Mouse (Mus musculus) right cerebral cortex, adult 18-20 months (tissue): ENCODE results near the gene Rbms2.
A peak's percentile ranks its signal among the peaks of the same experiment; 100 is the strongest.
"Not testable (repeated sequence)": the region's sequence is repeated elsewhere in the genome, so short reads cannot be mapped to it uniquely, and the experiment has no call there.

ENCODE experiments used
- DNase-seq: peaks from one replicate; pipeline ENCODE4 v3.0.0; 2022; ENCODE audit warnings: mixed read lengths

Rbms2 gene

GRCm38 (mm10) chr10:128090651-128091563, 89.2 kb downstream of the Rbms2 start:
- DNase-seq = peak; percentile 86

DNA sequence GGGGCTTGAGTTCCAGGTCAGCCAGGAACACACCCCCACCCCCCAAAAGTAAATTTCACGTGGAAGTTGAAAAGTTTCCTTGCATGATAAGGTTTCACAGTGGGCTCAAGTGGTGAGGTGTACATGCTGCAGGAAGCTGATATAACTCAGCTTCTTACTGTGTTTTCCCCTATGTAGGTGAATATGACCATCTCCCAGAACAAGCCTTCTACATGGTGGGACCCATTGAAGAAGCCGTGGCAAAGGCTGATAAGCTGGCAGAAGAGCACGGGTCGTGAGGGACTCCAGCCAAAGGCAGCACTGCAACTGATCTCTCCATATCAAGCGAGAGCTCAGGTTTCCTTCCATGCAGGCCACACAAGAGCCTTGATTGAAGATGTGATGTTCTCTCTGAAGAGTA, 90.3 kb downstream of the Rbms2 start:
- no peak for DNase-seq

DNA sequence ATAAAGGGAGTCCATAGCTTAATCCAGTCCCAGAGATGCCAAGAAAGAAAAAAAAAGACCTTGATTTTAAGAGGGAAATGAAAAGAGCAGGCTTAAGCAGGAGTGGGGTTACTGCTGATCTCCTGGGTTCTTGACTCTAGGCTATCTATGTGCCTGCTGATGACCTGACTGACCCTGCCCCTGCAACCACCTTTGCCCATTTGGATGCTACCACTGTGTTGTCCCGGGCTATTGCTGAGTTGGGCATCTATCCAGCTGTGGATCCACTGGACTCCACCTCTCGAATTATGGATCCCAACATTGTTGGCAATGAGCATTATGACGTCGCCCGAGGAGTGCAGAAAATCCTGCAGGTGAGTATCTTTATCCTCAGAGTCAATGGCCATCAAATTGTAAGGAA, 91.9 kb downstream of the Rbms2 start:
- no peak for DNase-seq

DNA sequence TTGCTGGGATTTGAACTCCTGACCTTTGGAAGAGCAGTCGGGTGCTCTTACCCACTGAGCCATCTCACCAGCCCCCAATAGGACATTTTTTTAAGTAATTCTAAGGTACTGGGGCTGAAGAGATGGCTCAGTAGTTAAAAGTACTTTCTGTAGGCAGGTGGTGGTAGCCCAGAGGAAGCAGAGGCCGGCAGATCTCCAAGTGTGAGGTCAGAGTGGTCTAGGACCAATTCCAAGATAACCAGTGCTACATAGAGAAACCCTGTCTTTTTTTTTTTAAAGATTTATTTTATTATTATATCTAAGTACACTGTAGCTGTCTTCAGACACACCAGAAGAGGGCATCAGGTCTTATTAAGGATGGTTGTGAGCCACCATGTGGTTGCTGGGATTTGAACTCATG, 92.9 kb downstream of the Rbms2 start:
- not testable (repeated sequence) for DNase-seq

- DNase-seq = no peak
These were observed 93.7 kb downstream of the Rbms2 start for GRCm38 (mm10) chr10:128086391-128086790.

DNA sequence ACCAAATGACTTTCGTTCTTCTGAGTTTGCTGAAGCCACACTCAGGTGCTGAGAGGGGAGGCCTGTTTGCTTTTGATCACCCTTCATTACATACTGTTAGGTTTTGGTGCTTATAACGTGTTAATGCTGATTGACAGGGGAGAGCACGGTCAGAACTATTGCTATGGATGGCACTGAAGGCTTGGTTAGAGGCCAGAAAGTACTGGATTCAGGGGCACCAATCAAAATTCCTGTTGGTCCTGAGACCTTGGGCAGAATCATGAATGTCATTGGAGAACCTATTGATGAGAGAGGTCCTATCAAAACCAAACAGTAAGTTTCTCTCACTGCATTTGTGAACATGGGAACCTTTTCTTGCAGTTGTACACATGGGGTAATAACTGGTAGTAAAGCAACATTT, 95.9 kb downstream of the Rbms2 start:
- DNase-seq = no peak

DNA sequence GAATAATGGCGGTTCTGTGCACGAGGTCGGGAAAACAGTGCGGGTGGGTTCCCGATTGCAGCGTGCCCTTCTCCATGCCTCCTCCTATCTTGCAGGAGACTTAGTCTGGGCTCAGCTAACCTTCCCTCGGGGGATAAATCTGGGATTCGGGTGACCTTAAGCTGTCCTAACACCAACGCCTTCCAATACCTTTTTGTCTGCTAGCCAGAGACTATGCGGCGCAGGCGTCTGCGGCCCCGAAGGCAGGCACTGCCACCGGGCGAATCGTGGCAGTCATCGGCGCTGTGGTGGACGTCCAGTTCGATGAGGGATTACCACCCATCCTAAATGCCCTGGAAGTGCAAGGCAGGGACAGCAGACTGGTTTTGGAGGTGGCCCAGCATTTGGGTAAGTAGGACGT, 96.4 kb downstream of the Rbms2 start:
- no peak for DNase-seq

GRCm38 (mm10) chr10:128082880-128083421, 97.1 kb downstream of the Rbms2 start, which contains the start of gene Atp5b:
Gene Atp5b, plus strand, starts transcription at chr10:128083273.
- peak; percentile 99 for DNase-seq

DNA sequence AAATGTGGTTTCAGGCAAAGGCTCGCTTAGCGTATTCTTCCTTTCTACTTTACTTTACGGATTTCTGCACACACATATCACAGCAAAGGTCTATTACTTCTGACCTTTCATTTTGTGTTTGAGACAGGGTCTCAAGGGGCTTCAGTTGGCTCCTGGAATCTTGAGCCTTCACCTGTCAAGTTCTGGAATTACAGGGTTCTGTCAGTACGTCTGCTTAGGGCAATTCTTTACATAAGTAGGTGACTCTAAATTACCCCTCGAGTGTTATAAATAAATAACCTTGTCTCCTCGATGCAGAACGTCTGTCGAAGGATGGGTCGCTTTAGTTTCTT, 97.7 kb downstream of the Rbms2 start:
- DNase-seq = no peak

GRCm38 (mm10) chr10:128081807-128082476, 98.2 kb downstream of the Rbms2 start:
- no peak for DNase-seq
